Comparison of ENCODE assay signal across 8 mouse cellular contexts in the genomic region with DNA sequence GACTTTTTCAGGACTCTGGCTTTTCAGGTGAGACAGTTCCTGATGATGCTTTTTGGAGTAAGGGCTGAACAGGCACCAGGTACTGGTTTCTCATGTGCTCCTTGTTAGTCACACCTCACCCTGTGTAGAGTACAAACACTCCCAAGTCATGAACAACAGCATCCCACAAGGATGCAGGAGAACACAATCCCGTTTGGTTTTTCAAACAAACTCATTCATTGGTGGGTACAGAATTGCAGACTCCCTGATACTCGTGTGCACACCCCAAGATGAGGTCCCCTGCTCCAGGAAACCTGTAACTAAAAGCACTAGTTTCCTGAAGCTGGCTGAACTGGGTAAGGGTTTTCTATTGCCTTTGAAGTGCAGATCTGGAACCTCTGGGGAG.
DNase-seq lines count a peak whose midpoint lies in the region; ATAC-seq and TF ChIP-seq lines count a peak whose summit lies in the region.

No protein-coding gene starts in this region.

- TF ChIP-seq CTCF in layer of hippocampus, adult 2 months (conservative IDR thresholded peaks at IDR 0.05), result no peak
- TF ChIP-seq CTCF in hindbrain, postnatal 0 days (IDR thresholded peaks at IDR 0.05; ENCODE audit: low read depth), result no peak

- peak overlapping the region; percentile 21 for H3K4me2 ChIP-seq in embryonic facial prominence, embryonic 15.5 days (replicated peaks)
- H3K4me2 ChIP-seq in hindbrain, postnatal 0 days (ENCODE audit: low read depth, low read length), result peak overlapping the region; percentile 40; the same call in 1 of the 2 replicates

- 20% methylated on average over 2 of the region's 2 CpGs for WGBS in embryonic facial prominence, embryonic 15.5 days
- 24% methylated on average over 2 of the region's 2 CpGs for WGBS in hindbrain, postnatal 0 days

- H3K9ac ChIP-seq in embryonic facial prominence, embryonic 15.5 days, result no peak overlapping the region
- no peak overlapping the region for H3K9ac ChIP-seq in hindbrain, postnatal 0 days (replicated peaks; ENCODE audit: low read length)

- H3K36me3 ChIP-seq in embryonic facial prominence, embryonic 15.5 days, result no peaks in the 10 kb centered on the region
- no peaks in the 10 kb centered on the region for H3K36me3 ChIP-seq in hindbrain, postnatal 0 days (ENCODE audit: insufficient read depth, low read length)

- peak overlapping the region; percentile 88 for H3K27ac ChIP-seq in layer of hippocampus, adult 2 months
- H3K27ac ChIP-seq in embryonic facial prominence, embryonic 15.5 days (replicated peaks), result peak overlapping the region; percentile 92
- peak overlapping the region; percentile 83; the same call in 1 of the 2 replicates for H3K27ac ChIP-seq in hindbrain, postnatal 0 days

- no peak for DNase-seq in layer of hippocampus, adult 2 months (ENCODE audit: low spot score in 2 of 2)
- no peak for DNase-seq in layer of hippocampus, postnatal 14 days (ENCODE audit: low spot score in 2 of 2)
- DNase-seq in hindbrain, postnatal 0 days (ENCODE audit: low spot score), result no peak
- DNase-seq in neural tube, embryonic 10.5 days (ENCODE audit: extremely low spot score, low spot score), result peak; percentile 19
- no peak for DNase-seq in urinary bladder, postnatal 25 days (ENCODE audit: low spot score)
- DNase-seq in cerebellum, postnatal 4 days (ENCODE audit: low spot score in 2 of 2), result no peak
- no peak for DNase-seq in gastrocnemius, postnatal 4 days (ENCODE audit: low spot score in 2 of 2)

- H3K9me3 ChIP-seq in embryonic facial prominence, embryonic 15.5 days (replicated peaks), result no peaks in the 10 kb centered on the region
- no peaks in the 10 kb centered on the region for H3K9me3 ChIP-seq in hindbrain, postnatal 0 days (ENCODE audit: low read length)

- no peaks in the 10 kb centered on the region for H3K27me3 ChIP-seq in embryonic facial prominence, embryonic 15.5 days
- H3K27me3 ChIP-seq in hindbrain, postnatal 0 days (ENCODE audit: insufficient read depth, low read length), result no peaks in the 10 kb centered on the region

- ATAC-seq in embryonic facial prominence, embryonic 15.5 days (ENCODE audit: insufficient number of reproducible peaks, low FRiP score, low TSS enrichment, low read depth), result no peak
- no peak for ATAC-seq in hindbrain, postnatal 0 days

- H3K4me1 ChIP-seq in embryonic facial prominence, embryonic 15.5 days, result peaks cover 52% of the 10 kb centered on the region
- H3K4me1 ChIP-seq in hindbrain, postnatal 0 days (ENCODE audit: insufficient read depth, low read length), result peaks cover 22% of the 10 kb centered on the region

- no peak overlapping the region for H3K4me3 ChIP-seq in layer of hippocampus, adult 2 months
- H3K4me3 ChIP-seq in embryonic facial prominence, embryonic 15.5 days (replicated peaks), result peak overlapping the region; percentile 1; the same call in 1 of the 2 replicates
- H3K4me3 ChIP-seq in hindbrain, postnatal 0 days (ENCODE audit: low read length), result no peak overlapping the region
